Mouse (Mus musculus) C2C12 (cell line): ENCODE data around the gene Helz.
"Not testable (repeated sequence)": the region's sequence is repeated elsewhere in the genome, so short reads cannot be mapped to it uniquely, and the experiment has no call there.

Experiments used
- CEBPB ChIP-seq: IDR thresholded peaks from one replicate; pipeline ENCODE4 v1.6.1; 2011; ENCODE audit warnings: low read depth, mild to moderate bottlenecking, control low read depth, moderate library complexity
- CTCF ChIP-seq: IDR thresholded peaks from one replicate; pipeline ENCODE4 v1.5.1; 2011; ENCODE audit not compliant: control insufficient read depth, insufficient read depth, insufficient read length
- FOSL1 ChIP-seq: IDR thresholded peaks from one replicate; pipeline ENCODE4 v1.8.0; 2011; ENCODE audit warnings: mild to moderate bottlenecking, low read length; ENCODE audit not compliant: poor library complexity, insufficient read depth, severe bottlenecking
- MAX ChIP-seq: IDR thresholded peaks from one replicate; pipeline ENCODE4 v1.6.1; 2011; ENCODE audit warnings: mild to moderate bottlenecking, control low read depth
- USF1 ChIP-seq: IDR thresholded peaks from one replicate; pipeline ENCODE4 v1.6.1; 2011; ENCODE audit warnings: low read depth, mild to moderate bottlenecking, control low read depth, moderate library complexity

- not testable (repeated sequence) for TF ChIP-seq MAX, CTCF, CEBPB, FOSL1, USF1
These were observed 23.2 kb downstream of the Helz start for GRCm38 (mm10) chr11:107570891-107571290.
